Mouse (Mus musculus) ES-E14 (cell line): ENCODE results near the gene 4930523C07Rik.

ENCODE experiments used
- CHD2 ChIP-seq: IDR thresholded peaks from 2 replicates; pipeline ENCODE4 v1.6.1; 2014; ENCODE audit warnings: mild to moderate bottlenecking, low read depth, low read length, inconsistent platforms
- ZC3H11A ChIP-seq: IDR thresholded peaks from 2 replicates; pipeline ENCODE4 v1.6.1; 2012; ENCODE audit warnings: low read depth, mild to moderate bottlenecking, inconsistent platforms, low read length, borderline replicate concordance

- TF ChIP-seq CHD2 (no peak), ZC3H11A (no peak)
These were observed 10.3 kb downstream of the 4930523C07Rik start for GRCm38 (mm10) chr1:160054366-160055078.
